Mouse (Mus musculus) spleen, adult 2 months (tissue): Measurements from ENCODE around the gene Prg2.

Experiments
- CTCF ChIP-seq: fragments of 200-500 bp; IDR thresholded peaks from 2 replicates; pipeline ENCODE4 v1.5.1; 2011; ENCODE audit warnings: mild to moderate bottlenecking, inconsistent platforms; ENCODE audit not compliant: insufficient read depth, insufficient read length, insufficient replicate concordance; ENCODE audit errors: extremely low read depth
- POLR2A ChIP-seq: fragments of 200-500 bp; IDR thresholded peaks from 2 replicates; pipeline ENCODE4 v1.6.1; 2011; ENCODE audit warnings: low read depth, low read length, inconsistent platforms

- no peak for TF ChIP-seq CTCF
- no peak for TF ChIP-seq POLR2A
These were observed 40.5 kb upstream of the Prg2 start for GRCm38 (mm10) chr2:84939711-84940110.
